Mouse (Mus musculus): ENCODE measurements around the gene Vmp1. TPM values are rescaled to one million over a fixed set of nuclear protein-coding genes. Genes with fewer than 3 reads are reported as not detected.
A peak's percentile ranks its signal among the peaks of the same experiment; 100 is the strongest.

The Vmp1 gene
- polyA plus RNA-seq, 1 experiment from 2014 or later = 173 TPM

DNA sequence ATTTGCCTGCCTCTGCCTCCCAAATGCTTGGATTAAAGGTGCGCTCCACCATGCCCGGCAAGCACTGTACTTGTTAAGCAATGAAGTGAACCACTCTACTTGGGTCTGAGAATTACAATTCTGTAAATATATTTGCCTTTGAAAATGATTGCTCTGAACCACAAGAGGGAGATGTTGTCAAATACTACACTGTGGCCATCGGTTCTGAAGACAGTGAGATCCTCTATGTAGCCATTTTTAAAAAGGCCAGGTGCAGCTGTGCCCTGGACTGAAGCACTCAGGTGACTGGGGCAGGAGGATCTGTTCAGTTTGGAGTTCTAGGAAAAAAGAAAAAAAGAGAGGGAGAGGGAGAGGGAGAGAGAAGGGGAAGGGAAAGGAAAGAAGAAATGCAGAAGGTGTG is 115.2 kb downstream of the Vmp1 start:
- 68% methylated on average over 3 of the region's 3 CpGs for WGBS
- Histone ChIP-seq H3K36me3 (ENCODE audit: insufficient read depth, low read length) (0 out of 2 replicates have a peak, but pooled peaks cover 6% of the 10 kb centered on the region), H3K4me1 (ENCODE audit: insufficient read depth, low read length) (peaks cover 22% of the 10 kb centered on the region), H3K4me3 (ENCODE audit: low read length) (no peak overlapping the region), H3K4me2 (replicated peaks; ENCODE audit: low read depth, low read length) (no peak overlapping the region), H3K27ac (ENCODE audit: low read length) (no peak overlapping the region), H3K9me3 (ENCODE audit: low read length) (no peaks in the 10 kb centered on the region), H3K27me3 (ENCODE audit: insufficient read depth, low read length) (no peaks in the 10 kb centered on the region), H3K9ac (replicated peaks; ENCODE audit: low read length) (no peak overlapping the region)
- no peak; the same call in 1 of the 2 replicates for ATAC-seq (ENCODE audit: low FRiP score, low TSS enrichment)

DNA sequence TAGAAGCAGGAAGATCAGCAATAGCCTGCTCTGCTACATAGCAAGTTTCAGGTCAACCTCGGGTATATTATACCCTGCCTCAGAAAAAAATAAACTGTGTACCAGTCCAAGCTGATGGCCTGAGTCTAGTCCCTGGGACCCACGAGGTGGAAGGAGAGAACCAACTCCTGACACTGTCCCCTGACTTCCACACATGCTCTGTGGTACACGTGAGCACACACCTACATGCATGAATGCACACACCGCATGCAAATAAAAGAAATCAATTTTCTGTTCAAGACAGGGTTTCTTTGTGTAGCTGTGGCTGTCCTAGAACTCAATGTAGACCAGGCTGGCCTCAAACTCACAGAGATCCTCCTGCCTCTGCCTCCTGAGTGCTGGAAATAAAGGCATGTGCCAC is 125.4 kb downstream of the Vmp1 start:
- no peak overlapping the region for H3K4me2 ChIP-seq (replicated peaks; ENCODE audit: low read depth, low read length)
- ATAC-seq (ENCODE audit: low FRiP score, low TSS enrichment) = no peak
- 68% methylated on average over 4 of the region's 4 CpGs for whole genome bisulfite sequencing
- no peak overlapping the region for H3K9ac ChIP-seq (replicated peaks; ENCODE audit: low read length)
- no peaks in the 10 kb centered on the region for H3K9me3 ChIP-seq (ENCODE audit: low read length)
- H3K27me3 ChIP-seq (ENCODE audit: insufficient read depth, low read length) = no peaks in the 10 kb centered on the region
- no peaks in the 10 kb centered on the region for H3K4me1 ChIP-seq (ENCODE audit: insufficient read depth, low read length)
- H3K4me3 ChIP-seq (ENCODE audit: low read length) = no peak overlapping the region
- peaks cover 9% of the 10 kb centered on the region; the same call in 1 of the 2 replicates for H3K36me3 ChIP-seq (ENCODE audit: insufficient read depth, low read length)
- H3K27ac ChIP-seq (ENCODE audit: low read length) = no peak overlapping the region

DNA sequence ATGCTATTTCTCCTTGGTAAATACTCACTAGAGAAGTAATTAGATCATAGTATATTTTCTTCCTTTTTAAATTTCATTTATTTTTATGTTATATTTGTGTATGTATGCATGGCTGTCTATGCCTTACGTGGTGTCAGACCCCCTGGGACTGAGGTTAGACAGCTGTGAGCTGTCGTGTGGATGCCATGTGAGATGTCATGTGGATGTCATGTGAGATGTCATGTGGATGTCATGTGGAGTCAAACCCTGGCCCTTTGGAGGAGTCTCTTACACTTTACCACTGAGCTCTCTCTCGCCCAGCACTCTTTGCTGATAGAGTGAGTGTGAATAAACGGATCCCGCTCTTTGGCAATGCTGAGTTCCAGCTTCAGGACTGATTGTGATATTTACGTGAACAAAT is 130.1 kb downstream of the Vmp1 start:
- Histone ChIP-seq H3K4me1 (ENCODE audit: insufficient read depth, low read length) (no peaks in the 10 kb centered on the region), H3K4me3 (ENCODE audit: low read length) (no peak overlapping the region), H3K27ac (ENCODE audit: low read length) (no peak overlapping the region), H3K36me3 (ENCODE audit: insufficient read depth, low read length) (peaks cover 15% of the 10 kb centered on the region; the same call in 1 of the 2 replicates), H3K9ac (replicated peaks; ENCODE audit: low read length) (no peak overlapping the region), H3K27me3 (ENCODE audit: insufficient read depth, low read length) (no peaks in the 10 kb centered on the region), H3K4me2 (replicated peaks; ENCODE audit: low read depth, low read length) (no peak overlapping the region), H3K9me3 (ENCODE audit: low read length) (no peaks in the 10 kb centered on the region)
- no peak for ATAC-seq (ENCODE audit: low FRiP score, low TSS enrichment)
- 90% methylated on average over 6 of the region's 6 CpGs for WGBS

DNA sequence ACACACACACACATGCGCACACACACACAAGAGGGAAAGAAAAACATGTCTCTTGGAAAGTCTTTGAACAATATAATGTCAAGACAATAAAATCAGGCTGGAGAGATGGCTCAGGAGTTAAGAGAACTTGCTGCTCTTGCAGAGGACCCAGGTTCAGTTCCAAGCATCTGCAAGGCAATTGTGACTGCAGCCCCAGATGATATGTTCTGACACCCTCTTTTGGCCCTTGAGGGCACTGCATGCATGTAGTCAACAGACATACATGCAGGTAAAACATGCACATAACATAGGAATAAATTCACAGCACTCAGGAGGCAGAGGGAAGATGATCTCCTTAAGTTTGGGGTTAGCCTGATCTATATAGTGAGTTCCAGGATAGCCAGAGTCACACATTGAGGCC is 136.2 kb downstream of the Vmp1 start:
- ATAC-seq (ENCODE audit: low FRiP score, low TSS enrichment) = no peak
- no peak overlapping the region for H3K4me3 ChIP-seq (ENCODE audit: low read length)
- WGBS = 100% methylated on average over 1 of the region's 1 CpGs

DNA sequence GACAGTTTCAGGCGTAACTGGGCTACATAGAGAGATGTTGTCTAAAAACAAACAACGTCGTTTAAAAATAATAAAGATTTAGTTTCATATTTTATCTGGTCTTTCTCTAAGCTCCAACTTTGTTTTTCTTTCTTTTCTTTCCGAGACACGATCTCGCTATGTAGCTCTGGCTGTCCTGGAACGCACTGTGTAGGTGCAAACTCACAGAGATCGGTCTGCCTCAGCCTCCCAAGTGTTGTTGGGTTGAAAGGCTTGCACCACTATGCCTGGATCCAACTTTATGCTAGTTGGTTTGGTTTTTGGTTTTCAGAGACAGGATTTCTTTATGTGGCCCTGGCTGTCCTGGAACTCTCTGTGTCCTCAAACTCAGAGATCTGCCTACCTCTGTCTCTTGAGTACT is 138.1 kb downstream of the Vmp1 start:
- peak overlapping the region; percentile 94 for H3K4me3 ChIP-seq (ENCODE audit: low read length)
- peaks cover 22% of the 10 kb centered on the region; the same call in 1 of the 2 replicates for H3K4me1 ChIP-seq (ENCODE audit: insufficient read depth, low read length)
- no peak for ATAC-seq (ENCODE audit: low FRiP score, low TSS enrichment)
- no peaks in the 10 kb centered on the region for H3K27me3 ChIP-seq (ENCODE audit: insufficient read depth, low read length)
- no peaks in the 10 kb centered on the region for H3K9me3 ChIP-seq (ENCODE audit: low read length)
- 75% methylated on average over 8 of the region's 8 CpGs for WGBS
- H3K9ac ChIP-seq (replicated peaks; ENCODE audit: low read length) = peak overlapping the region; percentile 68
- H3K27ac ChIP-seq (ENCODE audit: low read length) = peak overlapping the region; percentile 61; the same call in 1 of the 2 replicates
- peaks cover 9% of the 10 kb centered on the region; the same call in 1 of the 2 replicates for H3K36me3 ChIP-seq (ENCODE audit: insufficient read depth, low read length)
- peak overlapping the region; percentile 66 for H3K4me2 ChIP-seq (replicated peaks; ENCODE audit: low read depth, low read length)

More for the DNA sequence above, 136.2 kb downstream of the Vmp1 start:
- Histone ChIP-seq H3K27me3 (ENCODE audit: insufficient read depth, low read length) (no peaks in the 10 kb centered on the region), H3K9ac (replicated peaks; ENCODE audit: low read length) (no peak overlapping the region), H3K27ac (ENCODE audit: low read length) (no peak overlapping the region), H3K36me3 (ENCODE audit: insufficient read depth, low read length) (peaks cover 9% of the 10 kb centered on the region; the same call in 1 of the 2 replicates), H3K4me1 (ENCODE audit: insufficient read depth, low read length) (peaks cover 16% of the 10 kb centered on the region; the same call in 1 of the 2 replicates), H3K9me3 (ENCODE audit: low read length) (no peaks in the 10 kb centered on the region), H3K4me2 (replicated peaks; ENCODE audit: low read depth, low read length) (no peak overlapping the region)

DNA sequence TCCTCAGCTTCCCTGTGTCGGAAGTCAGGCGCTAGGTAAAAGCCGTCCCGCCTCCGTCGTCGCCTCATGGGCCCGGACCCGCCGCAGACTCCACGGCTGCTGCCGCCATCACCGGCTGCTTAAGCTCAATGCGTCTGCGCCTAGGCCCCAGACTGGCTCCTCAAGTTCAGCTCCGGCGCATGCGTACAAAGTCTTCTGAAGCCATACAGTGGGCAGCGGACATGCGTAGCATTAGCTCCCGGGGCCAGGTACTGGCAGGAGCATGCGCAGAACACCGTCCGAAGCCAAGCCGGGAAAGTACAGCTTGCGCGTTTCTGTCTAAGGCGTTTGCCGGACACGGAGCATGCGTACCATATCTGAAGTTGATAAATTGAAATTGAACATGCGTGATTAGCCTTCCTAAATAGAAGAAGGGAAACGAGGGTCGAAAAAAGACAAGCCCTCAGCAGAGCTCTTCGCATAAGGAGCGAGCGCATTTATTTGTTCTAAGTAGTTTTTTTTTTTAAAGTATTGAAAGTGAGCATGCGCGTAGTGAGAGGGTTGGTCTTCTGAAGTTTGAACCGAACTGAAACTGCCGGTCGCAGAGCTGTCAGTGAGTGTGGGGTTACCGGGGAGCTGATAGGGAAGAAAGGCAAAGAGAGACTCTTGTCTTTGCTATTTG is 138.9 kb downstream of the Vmp1 start, which contains the start of the genes Rps6kb1 and Tubd1:
TSS of gene Rps6kb1 (minus strand) at position 167 of the 661 bp plus-strand sequence.
TSS of gene Tubd1 (plus strand) at position 353 of the 661 bp plus-strand sequence.
- H3K9ac ChIP-seq (replicated peaks; ENCODE audit: low read length) = peak within 1 kb of the TSS; percentile 97
- H3K4me1 ChIP-seq (ENCODE audit: insufficient read depth, low read length) = peaks cover 22% of the 10 kb centered on the region; the same call in 1 of the 2 replicates
- H3K4me3 ChIP-seq (ENCODE audit: low read length) = peak within 1 kb of the TSS; percentile 94
- ATAC-seq (ENCODE audit: low FRiP score, low TSS enrichment) = peak; percentile 98
- H3K9me3 ChIP-seq (ENCODE audit: low read length) = no peaks in the 10 kb centered on the region
- H3K4me2 ChIP-seq (replicated peaks; ENCODE audit: low read depth, low read length) = peak within 1 kb of the TSS; percentile 76
- no peaks in the 10 kb centered on the region for H3K27me3 ChIP-seq (ENCODE audit: insufficient read depth, low read length)
- peaks cover 3% of the 10 kb centered on the region; the same call in 1 of the 2 replicates for H3K36me3 ChIP-seq (ENCODE audit: insufficient read depth, low read length)
- WGBS = under 1% methylated on average over 43 of the region's 43 CpGs
- H3K27ac ChIP-seq (ENCODE audit: low read length) = peak within 1 kb of the TSS; percentile 87

DNA sequence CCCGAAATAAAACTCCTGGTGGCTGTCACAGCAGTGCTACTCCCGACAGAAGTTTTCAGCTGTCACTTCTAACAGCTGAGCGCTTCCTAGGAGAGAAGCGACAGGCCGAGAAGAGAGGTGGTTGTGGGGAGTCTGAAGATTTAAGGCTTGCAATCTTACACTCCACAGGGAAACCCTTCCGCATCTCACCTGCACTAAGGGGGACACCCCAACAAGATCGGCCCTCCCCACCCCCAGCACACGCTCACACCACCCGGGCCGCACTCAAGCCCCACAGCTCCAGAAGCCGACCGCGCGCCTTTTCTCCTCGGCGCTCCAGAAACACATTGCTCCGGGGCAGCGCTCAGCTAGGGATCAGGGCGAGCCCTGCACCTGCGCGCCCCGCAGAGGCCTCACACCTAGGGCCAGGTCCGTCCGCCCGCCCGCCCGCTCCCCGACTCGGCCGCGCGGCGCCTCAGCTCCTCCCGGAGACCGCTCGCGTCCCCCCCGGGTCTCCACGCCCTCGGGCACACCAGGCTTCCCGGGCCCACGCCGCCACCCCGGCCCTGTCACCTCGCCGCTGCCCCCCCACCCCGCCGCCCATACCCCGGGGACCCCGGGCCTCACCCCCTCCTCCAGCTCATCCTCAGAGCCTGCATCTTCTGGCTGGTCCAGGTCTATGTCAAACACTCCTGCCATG is 139.5 kb downstream of the Vmp1 start:
- Histone ChIP-seq H3K36me3 (ENCODE audit: insufficient read depth, low read length) (no peaks in the 10 kb centered on the region), H3K27me3 (ENCODE audit: insufficient read depth, low read length) (no peaks in the 10 kb centered on the region), H3K4me2 (replicated peaks; ENCODE audit: low read depth, low read length) (peak overlapping the region; percentile 76), H3K4me3 (ENCODE audit: low read length) (peak overlapping the region; percentile 94), H3K27ac (ENCODE audit: low read length) (peak overlapping the region; percentile 87), H3K9ac (replicated peaks; ENCODE audit: low read length) (peak overlapping the region; percentile 97), H3K9me3 (ENCODE audit: low read length) (no peaks in the 10 kb centered on the region), H3K4me1 (ENCODE audit: insufficient read depth, low read length) (peaks cover 22% of the 10 kb centered on the region; the same call in 1 of the 2 replicates)
- 1% methylated on average over 31 of the region's 50 CpGs for WGBS
- peak; percentile 78 for ATAC-seq (ENCODE audit: low FRiP score, low TSS enrichment)

DNA sequence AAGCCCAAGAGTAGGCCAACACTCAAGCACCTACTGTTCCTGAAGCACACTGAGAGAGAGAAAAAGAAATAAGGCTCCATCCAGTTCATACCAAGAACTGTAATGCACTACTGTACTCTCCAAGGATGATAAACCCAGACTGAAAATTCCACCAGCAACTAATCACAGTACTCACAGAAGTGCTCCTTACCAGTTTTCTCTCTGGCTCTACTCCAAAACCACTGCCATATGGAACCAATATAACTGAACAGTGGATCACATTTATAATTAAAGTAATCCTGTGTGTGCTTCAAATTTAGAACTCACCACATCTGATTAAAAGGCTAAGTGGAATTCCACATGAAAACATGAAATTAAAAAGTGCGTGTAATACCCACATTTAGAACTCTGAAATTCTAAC is 140.8 kb downstream of the Vmp1 start:
- Histone ChIP-seq H3K4me2 (replicated peaks; ENCODE audit: low read depth, low read length) (no peak overlapping the region), H3K27me3 (ENCODE audit: insufficient read depth, low read length) (no peaks in the 10 kb centered on the region), H3K4me3 (ENCODE audit: low read length) (no peak overlapping the region), H3K4me1 (ENCODE audit: insufficient read depth, low read length) (peaks cover 22% of the 10 kb centered on the region; the same call in 1 of the 2 replicates), H3K9me3 (ENCODE audit: low read length) (no peaks in the 10 kb centered on the region), H3K9ac (replicated peaks; ENCODE audit: low read length) (peak overlapping the region; percentile 35; the same call in 1 of the 2 replicates), H3K36me3 (ENCODE audit: insufficient read depth, low read length) (no peaks in the 10 kb centered on the region), H3K27ac (ENCODE audit: low read length) (no peak overlapping the region)
- ATAC-seq (ENCODE audit: low FRiP score, low TSS enrichment) = no peak
- 87% methylated on average over 1 of the region's 1 CpGs for WGBS

DNA sequence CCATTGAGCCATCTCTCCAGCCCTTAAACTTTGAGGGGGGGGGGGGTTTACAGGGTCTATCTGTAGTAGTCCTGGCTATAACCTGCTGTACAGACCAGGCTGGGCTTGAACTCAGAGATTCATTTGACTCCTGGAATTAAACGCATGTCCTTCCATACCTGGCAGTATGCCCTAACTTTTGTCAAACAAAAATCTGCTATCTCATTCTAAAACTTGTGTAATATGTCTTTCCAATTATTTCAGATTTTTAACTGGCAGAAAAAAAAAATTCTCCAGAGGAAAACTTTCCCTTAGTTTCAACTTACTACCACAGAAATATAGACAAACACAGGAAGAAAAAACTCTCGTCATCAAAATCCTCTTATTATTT is 143.2 kb downstream of the Vmp1 start:
- Histone ChIP-seq H3K9me3 (ENCODE audit: low read length) (no peaks in the 10 kb centered on the region), H3K27ac (ENCODE audit: low read length) (no peak overlapping the region), H3K4me2 (replicated peaks; ENCODE audit: low read depth, low read length) (no peak overlapping the region), H3K9ac (replicated peaks; ENCODE audit: low read length) (no peak overlapping the region), H3K27me3 (ENCODE audit: insufficient read depth, low read length) (no peaks in the 10 kb centered on the region), H3K4me1 (ENCODE audit: insufficient read depth, low read length) (peaks cover 19% of the 10 kb centered on the region; the same call in 1 of the 2 replicates), H3K36me3 (ENCODE audit: insufficient read depth, low read length) (no peaks in the 10 kb centered on the region), H3K4me3 (ENCODE audit: low read length) (no peak overlapping the region)
- WGBS = 95% methylated on average over 2 of the region's 2 CpGs
- no peak for ATAC-seq (ENCODE audit: low FRiP score, low TSS enrichment)

All from kidney, embryonic 16.5 days (tissue).